Mouse (Mus musculus) spleen, postnatal 0 days (tissue): Measurements from ENCODE around the gene Gabpa. TPM values are rescaled to one million over a fixed set of nuclear protein-coding genes. Genes with fewer than 3 reads are reported as not detected.

Experiments used
- polyA plus RNA-seq: library from polyadenylated mRNA; unstranded; fragments of >200 nt; fragmentation: Nextera tagmentation; extraction: Ambion mirVana; gene quantifications from 2 replicates; pipeline ENCODE4 v1.2.1, GENCODE M21; 2015

The Gabpa gene
- 15.6 and 16.2 TPM in 2 replicates for polyA plus RNA-seq

DNA sequence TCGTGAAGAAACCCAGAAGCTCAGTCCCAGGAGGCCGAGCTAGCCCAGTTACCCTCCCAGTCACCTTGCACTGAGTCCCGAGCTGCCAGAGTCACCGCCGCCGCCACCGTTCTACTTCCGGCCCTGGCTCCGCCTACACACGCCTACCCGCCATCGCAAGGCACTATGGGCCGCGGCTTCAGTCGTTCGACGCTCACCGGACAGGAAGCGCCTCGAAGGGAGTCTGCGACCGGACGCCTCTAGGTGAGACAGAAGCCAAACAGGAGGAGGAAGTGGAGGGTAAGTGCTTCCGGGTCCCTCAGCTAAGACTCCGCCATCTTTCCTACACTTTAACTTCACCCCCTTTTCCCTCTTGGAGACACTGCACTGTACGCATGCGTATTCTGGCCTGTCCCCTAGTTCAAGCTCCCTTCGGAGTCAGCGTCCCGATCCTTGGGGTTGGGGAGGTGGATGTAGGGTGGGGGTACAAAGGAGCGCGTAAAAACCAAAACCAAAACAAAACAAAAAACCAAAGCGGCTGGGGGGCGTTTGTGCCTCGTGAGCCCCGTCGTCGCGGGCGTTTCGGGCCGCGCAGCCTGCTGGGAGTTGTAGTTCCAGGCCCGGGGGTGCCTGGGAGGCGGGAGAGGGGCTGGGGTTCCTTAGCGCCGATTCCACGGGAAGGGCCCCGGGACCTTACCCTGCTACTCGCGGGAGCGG lies at the start of gene Gabpa:
Gene Gabpa, plus strand, starts transcription at position 181 of the 696 bp plus-strand sequence.

DNA sequence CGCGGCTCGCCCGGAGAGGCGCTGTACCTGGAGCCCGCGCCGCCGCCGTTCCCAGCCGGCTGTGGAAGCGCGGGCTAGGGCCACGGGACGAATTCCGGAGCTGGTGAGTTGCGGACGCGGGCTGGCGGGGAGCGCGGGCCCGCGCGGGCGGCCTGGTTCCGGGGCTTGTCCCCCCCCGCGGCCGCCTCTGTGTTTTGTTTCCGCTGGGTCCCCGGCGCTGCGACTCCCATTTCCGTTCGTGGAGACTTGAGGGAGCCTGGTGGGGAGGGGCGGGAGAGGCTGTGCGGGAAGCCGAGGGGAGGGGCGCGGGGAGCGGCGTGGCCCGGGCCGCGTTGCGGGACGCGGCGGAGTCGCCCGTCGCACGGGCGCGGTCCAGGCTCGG lies 707 bp downstream of the Gabpa start, which contains the start of gene Atp5j:
Gene Atp5j, minus strand, starts transcription at position 185 of the 382 bp plus-strand sequence.

Other genes starting within 250 kb of the Gabpa start
- gene Mrpl39, start 99.2 kb upstream of the Gabpa start, polyA plus RNA-seq: 21.3 and 22.7 TPM in 2 replicates
- 1.5 and 2.2 TPM in 2 replicates for gene Jam2, start 60.8 kb upstream of the Gabpa start, polyA plus RNA-seq
- 566 and 596 TPM in 2 replicates for gene Atp5j, start 700 bp downstream of the Gabpa start, polyA plus RNA-seq